Mouse (Mus musculus) forebrain, embryonic 14.5 days (tissue): ENCODE results near the gene Slc39a5. TPM values are rescaled to one million over a fixed set of nuclear protein-coding genes. Genes with fewer than 3 reads are reported as not detected.

Source experiments
- ATAC-seq: fragments of 200-750 bp; cut with Nextera tagmentation; 2 replicates; pipeline ENCODE4 v1.8.0; 2017; ENCODE audit warnings: mild to moderate bottlenecking, moderate library complexity
- DNase-seq: peaks from one replicate; pipeline ENCODE4 v3.0.0-alpha.2; 2015; ENCODE audit warnings: low spot score
- H3K27ac ChIP-seq: fragments of 300-500 bp; sonication (generic); 2 replicates; pipeline ENCODE4 v1.5.1; 2014; ENCODE audit warnings: low read depth, mild to moderate bottlenecking, control low read depth, low read length, moderate library complexity
- H3K27me3 ChIP-seq: fragments of 300-500 bp; sonication (generic); replicated peaks from 2 replicates; pipeline ENCODE4 v1.6.1; 2014; ENCODE audit warnings: low read length, control low read depth, mixed read lengths; ENCODE audit not compliant: control insufficient read depth, insufficient read depth
- H3K36me3 ChIP-seq: fragments of 300-500 bp; sonication (generic); 2 replicates; pipeline ENCODE4 v1.6.1; 2014; ENCODE audit warnings: low read length, control low read depth; ENCODE audit not compliant: control insufficient read depth, insufficient read depth
- H3K4me1 ChIP-seq: fragments of 300-500 bp; sonication (generic); 2 replicates; pipeline ENCODE4 v1.6.1; 2014; ENCODE audit warnings: antibody characterized with exemption, low read length, control low read depth; ENCODE audit not compliant: control insufficient read depth, insufficient read depth
- H3K4me2 ChIP-seq: fragments of 300-500 bp; sonication (generic); 2 replicates; pipeline ENCODE4 v1.6.1; 2014; ENCODE audit warnings: mild to moderate bottlenecking, control low read depth, low read length
- H3K4me3 ChIP-seq: fragments of 300-500 bp; sonication (generic); 2 replicates; pipeline ENCODE4 v1.5.1; 2014; ENCODE audit warnings: low read depth, low read length, control low read depth
- H3K9ac ChIP-seq: fragments of 300-500 bp; sonication (generic); 2 replicates; pipeline ENCODE4 v1.6.1; 2014; ENCODE audit warnings: mild to moderate bottlenecking, low read length, control low read depth, moderate library complexity
- H3K9me3 ChIP-seq: fragments of 300-500 bp; sonication (generic); replicated peaks from 2 replicates; pipeline ENCODE4 v1.6.1; 2016; ENCODE audit warnings: low read length, control low read depth, mixed read lengths; ENCODE audit not compliant: control insufficient read depth
- WGBS: fragments of 180-500 bp; shearing (Covaris S2); extraction: QIAGEN DNeasy Blood & Tissue Kit; methylation state at CpG from one replicate; pipeline ENCODE4 v1.1.7; 2014; 5-methylcytosine and 5-hydroxymethylcytosine counted together
- polyA plus RNA-seq: library from polyadenylated mRNA; unstranded; fragments of >200 nt; fragmentation: Nextera tagmentation; extraction: Ambion mirVana; gene quantifications from 2 replicates; pipeline ENCODE4 v1.2.1, GENCODE M21; 2014

The Slc39a5 gene
- polyA plus RNA-seq = not detected in 2 replicates

- no peak within 1 kb of the TSS for H3K27ac ChIP-seq
- no peak within 1 kb of the TSS for H3K9ac ChIP-seq
These were observed at the start of gene Slc39a5 for GRCm38 (mm10) chr10:128401056-128401455. TSS of gene Slc39a5 (minus strand) at chr10:128401229.

GRCm38 (mm10) chr10:128445407-128445806 lies 44.4 kb upstream of the Slc39a5 start:
- H3K9me3 ChIP-seq = no peaks in the 10 kb centered on the region
- H3K9ac ChIP-seq = no peak overlapping the region
- DNase-seq (no peak), ATAC-seq (no peak)
- no peak overlapping the region for H3K4me3 ChIP-seq
- 88% methylated on average over 4 of the region's 4 CpGs for WGBS
- H3K36me3 ChIP-seq = peaks cover 15% of the 10 kb centered on the region
- H3K4me2 ChIP-seq = no peak overlapping the region
- H3K27ac ChIP-seq = no peak overlapping the region
- H3K4me1 ChIP-seq = no peaks in the 10 kb centered on the region
- H3K27me3 ChIP-seq = no peaks in the 10 kb centered on the region

More at GRCm38 (mm10) chr10:128401056-128401455, at the start of gene Slc39a5:
- Histone ChIP-seq H3K9me3 (no peaks in the 10 kb centered on the region), H3K36me3 (peaks cover 17% of the 10 kb centered on the region), H3K4me1 (no peaks in the 10 kb centered on the region), H3K4me3 (no peak within 1 kb of the TSS), H3K4me2 (no peak within 1 kb of the TSS), H3K27me3 (no peaks in the 10 kb centered on the region)
- WGBS = 31% methylated on average over 2 of the region's 2 CpGs
- DNase-seq (no peak), ATAC-seq (no peak)

GRCm38 (mm10) chr10:128444354-128444753 lies 43.3 kb upstream of the Slc39a5 start:
- H3K4me1 ChIP-seq = no peaks in the 10 kb centered on the region
- DNase-seq = no peak
- no peaks in the 10 kb centered on the region for H3K27me3 ChIP-seq
- H3K9me3 ChIP-seq = no peaks in the 10 kb centered on the region
- no peak overlapping the region for H3K4me2 ChIP-seq
- 75% methylated on average over 6 of the region's 6 CpGs for WGBS
- no peak overlapping the region for H3K9ac ChIP-seq
- H3K27ac ChIP-seq = no peak overlapping the region
- no peak overlapping the region for H3K4me3 ChIP-seq
- ATAC-seq = no peak
- peaks cover 25% of the 10 kb centered on the region for H3K36me3 ChIP-seq

GRCm38 (mm10) chr10:128442718-128443117 lies 41.7 kb upstream of the Slc39a5 start:
- Histone ChIP-seq H3K4me1 (no peaks in the 10 kb centered on the region), H3K9ac (no peak overlapping the region), H3K27ac (no peak overlapping the region), H3K9me3 (no peaks in the 10 kb centered on the region), H3K36me3 (peaks cover 42% of the 10 kb centered on the region), H3K4me2 (no peak overlapping the region), H3K4me3 (no peak overlapping the region), H3K27me3 (no peaks in the 10 kb centered on the region)
- DNase-seq (no peak), ATAC-seq (no peak)
- 91% methylated on average over 1 of the region's 1 CpGs for WGBS

- no peak overlapping the region for H3K27ac ChIP-seq
- no peak overlapping the region for H3K9ac ChIP-seq
- no peak overlapping the region for H3K4me3 ChIP-seq
- H3K4me1 ChIP-seq = no peaks in the 10 kb centered on the region
- H3K4me2 ChIP-seq = no peak overlapping the region
- no peaks in the 10 kb centered on the region for H3K9me3 ChIP-seq
- 85% methylated on average over 10 of the region's 10 CpGs for WGBS
- DNase-seq (no peak), ATAC-seq (no peak)
- peaks cover 54% of the 10 kb centered on the region for H3K36me3 ChIP-seq
- H3K27me3 ChIP-seq = no peaks in the 10 kb centered on the region
These were observed 40.5 kb upstream of the Slc39a5 start for GRCm38 (mm10) chr10:128441324-128442119.

- Histone ChIP-seq H3K27me3 (no peaks in the 10 kb centered on the region), H3K4me2 (no peak overlapping the region), H3K36me3 (peaks cover 65% of the 10 kb centered on the region), H3K4me1 (no peaks in the 10 kb centered on the region), H3K27ac (no peak overlapping the region), H3K4me3 (no peak overlapping the region), H3K9ac (no peak overlapping the region), H3K9me3 (no peaks in the 10 kb centered on the region)
- ATAC-seq (no peak), DNase-seq (peak; percentile 30)
- 69% methylated on average over 10 of the region's 10 CpGs for WGBS
These were observed 39.4 kb upstream of the Slc39a5 start for GRCm38 (mm10) chr10:128440407-128440806.

GRCm38 (mm10) chr10:128438675-128439279 lies 37.7 kb upstream of the Slc39a5 start:
- peaks cover 79% of the 10 kb centered on the region for H3K36me3 ChIP-seq
- DNase-seq = no peak
- ATAC-seq = no peak
- H3K27ac ChIP-seq = no peak overlapping the region
- WGBS = 86% methylated on average over 10 of the region's 10 CpGs
- H3K27me3 ChIP-seq = no peaks in the 10 kb centered on the region
- no peaks in the 10 kb centered on the region for H3K4me1 ChIP-seq
- no peak overlapping the region for H3K4me3 ChIP-seq
- H3K9me3 ChIP-seq = no peaks in the 10 kb centered on the region
- H3K9ac ChIP-seq = no peak overlapping the region
- no peak overlapping the region for H3K4me2 ChIP-seq

GRCm38 (mm10) chr10:128436376-128436775 lies 35.3 kb upstream of the Slc39a5 start:
- Histone ChIP-seq H3K9ac (0 out of 2 replicates have a peak overlapping the region, but pooled peaks have one; percentile 8), H3K4me3 (no peak overlapping the region), H3K27ac (no peak overlapping the region), H3K27me3 (no peaks in the 10 kb centered on the region), H3K36me3 (peaks cover 84% of the 10 kb centered on the region), H3K9me3 (no peaks in the 10 kb centered on the region), H3K4me2 (no peak overlapping the region), H3K4me1 (no peaks in the 10 kb centered on the region)
- ATAC-seq (no peak), DNase-seq (no peak)
- 88% methylated on average over 8 of the region's 8 CpGs for WGBS

GRCm38 (mm10) chr10:128435873-128436272 lies 34.8 kb upstream of the Slc39a5 start:
- no peak overlapping the region for H3K27ac ChIP-seq
- 83% methylated on average over 5 of the region's 5 CpGs for WGBS
- H3K36me3 ChIP-seq = peaks cover 86% of the 10 kb centered on the region
- H3K4me1 ChIP-seq = no peaks in the 10 kb centered on the region
- no peak for DNase-seq
- no peak overlapping the region for H3K9ac ChIP-seq
- H3K27me3 ChIP-seq = no peaks in the 10 kb centered on the region
- H3K9me3 ChIP-seq = no peaks in the 10 kb centered on the region
- no peak overlapping the region for H3K4me3 ChIP-seq
- no peak for ATAC-seq
- H3K4me2 ChIP-seq = no peak overlapping the region
